Mouse (Mus musculus) midbrain, postnatal 0 days (tissue): Measurements from ENCODE around the gene Gm20671. TPM values are rescaled to one million over a fixed set of nuclear protein-coding genes. Genes with fewer than 3 reads are reported as not detected.
"Not testable (repeated sequence)": the region's sequence is repeated elsewhere in the genome, so short reads cannot be mapped to it uniquely, and the experiment has no call there.

Experiments
- ATAC-seq: fragments of 200-750 bp; cut with Nextera tagmentation; 2 replicates; pipeline ENCODE4 v1.8.0; 2017; ENCODE audit warnings: moderate number of reproducible peaks, mild to moderate bottlenecking, moderate TSS enrichment, moderate library complexity; ENCODE audit not compliant: low FRiP score
- DNase-seq: peaks from one replicate; pipeline ENCODE4 v3.0.0-alpha.2; 2015; ENCODE audit warnings: low spot score
- H3K27ac ChIP-seq: fragments of 300-500 bp; sonication (generic); 2 replicates; pipeline ENCODE4 v1.5.1; 2014; ENCODE audit warnings: low read depth, mild to moderate bottlenecking, low read length, mixed read lengths
- H3K27me3 ChIP-seq: fragments of 300-500 bp; sonication (generic); 2 replicates; pipeline ENCODE4 v1.6.1; 2014; ENCODE audit warnings: low read length, control low read depth, mixed read lengths; ENCODE audit not compliant: insufficient read depth
- H3K36me3 ChIP-seq: fragments of 300-500 bp; sonication (generic); 2 replicates; pipeline ENCODE4 v1.6.1; 2014; ENCODE audit warnings: low read length, control low read depth, mixed read lengths; ENCODE audit not compliant: insufficient read depth
- H3K4me1 ChIP-seq: fragments of 300-500 bp; sonication (generic); 2 replicates; pipeline ENCODE4 v1.6.1; 2014; ENCODE audit warnings: mild to moderate bottlenecking, control low read depth, antibody characterized with exemption, low read length, mixed read lengths; ENCODE audit not compliant: insufficient read depth
- H3K4me2 ChIP-seq: fragments of 300-500 bp; sonication (generic); 2 replicates; pipeline ENCODE4 v1.6.1; 2014; ENCODE audit warnings: low read depth, mild to moderate bottlenecking, low read length, mixed read lengths; ENCODE audit not compliant: poor library complexity, severe bottlenecking
- H3K4me3 ChIP-seq: fragments of 300-500 bp; sonication (generic); 2 replicates; pipeline ENCODE4 v1.5.1; 2014; ENCODE audit warnings: low read depth, mild to moderate bottlenecking, low read length, moderate library complexity
- H3K9ac ChIP-seq: fragments of 300-500 bp; sonication (generic); replicated peaks from 2 replicates; pipeline ENCODE4 v1.6.1; 2014; ENCODE audit warnings: mild to moderate bottlenecking, low read length, moderate library complexity, mixed read lengths; ENCODE audit not compliant: poor library complexity, severe bottlenecking
- H3K9me3 ChIP-seq: fragments of 300-500 bp; sonication (generic); 2 replicates; pipeline ENCODE4 v1.6.1; 2016; ENCODE audit warnings: low read length, control low read depth
- CTCF ChIP-seq: IDR thresholded peaks from 2 replicates; pipeline ENCODE4 v1.5.1; 2016; ENCODE audit warnings: antibody characterized with exemption, mild to moderate bottlenecking
- WGBS: fragments of 180-500 bp; shearing (Covaris S2); extraction: QIAGEN DNeasy Blood & Tissue Kit; methylation state at CpG from one replicate; pipeline ENCODE4 v1.1.7; 2014; 5-methylcytosine and 5-hydroxymethylcytosine counted together
- polyA plus RNA-seq: library from polyadenylated mRNA; unstranded; fragments of >200 nt; fragmentation: Nextera tagmentation; extraction: Ambion mirVana; gene quantifications from 2 replicates; pipeline ENCODE4 v1.2.1, GENCODE M21; 2015
- total RNA-seq: library from RNA; depleted of rRNA; stranded (reverse); fragments of >200 nt; gene quantifications from 2 replicates; pipeline ENCODE4 v1.2.3, GENCODE M21; 2014

Gm20671 gene
- total and polyA plus RNA-seq, 2 experiments from 2014 or later, result 7.0 TPM; not detected in 1

DNA sequence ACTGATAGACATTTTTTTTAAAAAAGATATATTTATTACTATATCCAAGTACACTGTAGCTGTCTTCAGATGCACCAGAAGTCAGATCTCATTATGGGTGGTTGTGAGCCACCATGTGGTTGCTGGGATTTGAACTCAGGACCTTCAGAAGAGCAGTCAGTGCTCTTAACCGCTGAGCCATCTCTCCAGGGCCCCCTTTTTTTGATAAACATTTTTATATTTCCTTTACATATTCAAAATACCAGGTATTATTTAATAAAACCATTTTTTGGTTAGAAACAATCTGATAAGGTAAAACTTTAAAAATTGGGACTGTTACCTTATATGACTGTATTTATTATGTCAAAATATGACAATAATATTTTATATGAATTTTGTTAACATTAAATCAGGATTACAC lies 34.2 kb upstream of the Gm20671 start:
- 95% methylated on average over 1 of the region's 1 CpGs for WGBS
- Histone ChIP-seq H3K27ac (no peak overlapping the region), H3K9ac (no peak overlapping the region), H3K9me3 (no peaks in the 10 kb centered on the region), H3K4me3 (no peak overlapping the region), H3K27me3 (no peaks in the 10 kb centered on the region), H3K4me1 (peaks cover 2% of the 10 kb centered on the region; the same call in 1 of the 2 replicates), H3K36me3 (no peaks in the 10 kb centered on the region), H3K4me2 (no peak overlapping the region)
- ATAC-seq (no peak), DNase-seq (no peak)
- TF ChIP-seq CTCF, result no peak

GRCm38 (mm10) chr5:32857781-32858220 lies 30.9 kb upstream of the Gm20671 start:
- TF ChIP-seq CTCF, result peak; percentile 46
- DNase-seq (peak; percentile 53), ATAC-seq (no peak)
- peak overlapping the region; percentile 47 for H3K4me3 ChIP-seq
- no peaks in the 10 kb centered on the region; the same call in 1 of the 2 replicates for H3K4me1 ChIP-seq
- H3K9me3 ChIP-seq, result no peaks in the 10 kb centered on the region
- peak overlapping the region; percentile 51 for H3K4me2 ChIP-seq
- 3% methylated on average over 6 of the region's 6 CpGs for WGBS
- no peaks in the 10 kb centered on the region for H3K27me3 ChIP-seq
- no peaks in the 10 kb centered on the region for H3K36me3 ChIP-seq
- peak overlapping the region; percentile 54 for H3K9ac ChIP-seq
- 0 out of 2 replicates have a peak overlapping the region, but pooled peaks have one; percentile 21 for H3K27ac ChIP-seq

GRCm38 (mm10) chr5:32855274-32855673 lies 28.4 kb upstream of the Gm20671 start:
- H3K36me3 ChIP-seq, H3K4me3 ChIP-seq, H3K4me2 ChIP-seq, H3K27me3 ChIP-seq, DNase-seq, ATAC-seq, H3K9me3 ChIP-seq, H3K27ac ChIP-seq, H3K4me1 ChIP-seq, H3K9ac ChIP-seq: not testable (repeated sequence)
- WGBS, result 100% methylated on average over 2 of the region's 3 CpGs

GRCm38 (mm10) chr5:32854818-32855217 lies 27.9 kb upstream of the Gm20671 start:
- H3K27me3 ChIP-seq, result no peaks in the 10 kb centered on the region
- H3K4me1 ChIP-seq, result peaks cover 4% of the 10 kb centered on the region
- H3K4me3 ChIP-seq, result no peak overlapping the region
- DNase-seq (no peak), ATAC-seq (no peak)
- no peaks in the 10 kb centered on the region for H3K9me3 ChIP-seq
- H3K27ac ChIP-seq, result peak overlapping the region; percentile 43; the same call in 1 of the 2 replicates
- no peak for TF ChIP-seq CTCF
- no peaks in the 10 kb centered on the region for H3K36me3 ChIP-seq
- no peak overlapping the region for H3K9ac ChIP-seq
- WGBS, result 85% methylated on average over 4 of the region's 4 CpGs
- no peak overlapping the region for H3K4me2 ChIP-seq

GRCm38 (mm10) chr5:32853731-32854507 lies 27.0 kb upstream of the Gm20671 start, which contains the start of gene Prr14l:
Prr14l (minus strand) TSS chr5:32854256.
- Histone ChIP-seq H3K4me1 (peaks cover 4% of the 10 kb centered on the region), H3K4me2 (peak within 1 kb of the TSS; percentile 77), H3K36me3 (no peaks in the 10 kb centered on the region), H3K9me3 (no peaks in the 10 kb centered on the region), H3K27ac (peak within 1 kb of the TSS; percentile 73), H3K9ac (peak within 1 kb of the TSS; percentile 93), H3K27me3 (no peaks in the 10 kb centered on the region), H3K4me3 (peak within 1 kb of the TSS; percentile 90)
- ATAC-seq (peak; percentile 99), DNase-seq (peak; percentile 96)
- TF ChIP-seq CTCF, result 0 out of 2 replicates have a peak, but pooled peaks have one; percentile 2
- 1% methylated on average over 46 of the region's 51 CpGs for WGBS

DNA sequence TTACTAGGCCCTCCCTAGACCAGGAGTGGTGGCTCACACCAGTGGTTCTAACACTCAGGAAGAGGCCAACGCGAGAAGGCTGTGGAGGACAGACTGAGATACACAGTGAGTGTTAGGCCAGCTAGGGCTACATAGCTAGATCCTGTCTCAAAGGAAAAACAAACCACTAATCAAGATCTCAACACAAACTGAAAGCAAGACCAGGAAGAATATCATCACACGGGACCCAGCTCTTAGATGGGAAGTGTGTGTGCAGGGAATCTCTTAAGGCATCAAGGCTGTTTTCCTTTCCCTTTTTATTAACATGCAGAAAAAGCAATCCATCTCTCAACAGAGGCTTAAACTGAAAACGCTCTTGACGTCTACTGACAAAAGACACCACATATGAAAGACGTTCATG lies 25.1 kb upstream of the Gm20671 start:
- Histone ChIP-seq H3K4me2 (peak overlapping the region; percentile 22), H3K9me3 (no peaks in the 10 kb centered on the region), H3K27me3 (no peaks in the 10 kb centered on the region), H3K4me3 (no peak overlapping the region), H3K36me3 (no peaks in the 10 kb centered on the region), H3K9ac (no peak overlapping the region), H3K27ac (no peak overlapping the region), H3K4me1 (peaks cover 4% of the 10 kb centered on the region)
- DNase-seq, result no peak
- no peak for TF ChIP-seq CTCF
- 69% methylated on average over 6 of the region's 6 CpGs for WGBS
- ATAC-seq, result no peak

GRCm38 (mm10) chr5:32849580-32849979 lies 22.7 kb upstream of the Gm20671 start:
- 96% methylated on average over 3 of the region's 3 CpGs for WGBS
- H3K27ac ChIP-seq, H3K4me3 ChIP-seq, ATAC-seq, H3K9me3 ChIP-seq, DNase-seq, H3K4me1 ChIP-seq, H3K36me3 ChIP-seq, H3K27me3 ChIP-seq, H3K4me2 ChIP-seq, H3K9ac ChIP-seq: not testable (repeated sequence)
